Mouse (Mus musculus): ENCODE results near the gene Dcaf7. TPM values are rescaled to one million over a fixed set of nuclear protein-coding genes. Genes with fewer than 3 reads are reported as not detected.

Dcaf7 gene
- total RNA-seq (2023): 68.4 to 70.5 TPM (median 68.9 TPM) in 4 replicates

GRCm38 (mm10) chr11:106036548-106037417, at the start of gene Dcaf7:
Gene Dcaf7, plus strand, starts transcription at chr11:106036872.

GRCm38 (mm10) chr11:105994375-105994774, 42.3 kb upstream of the Dcaf7 start, which contains the start of gene Ace3:
Gene Ace3, plus strand, starts transcription at chr11:105994675.

GRCm38 (mm10) chr11:106007821-106008220, 28.9 kb upstream of the Dcaf7 start, which contains the start of gene Kcnh6:
Gene Kcnh6, plus strand, starts transcription at chr11:106008124.

GRCm38 (mm10) chr11:106065923-106066571, 29.4 kb downstream of the Dcaf7 start, which contains the start of gene Taco1:
Gene Taco1, plus strand, starts transcription at chr11:106066061.

GRCm38 (mm10) chr11:106083708-106084701, 47.3 kb downstream of the Dcaf7 start, which contains the start of gene Map3k3:
Gene Map3k3, plus strand, starts transcription at chr11:106084613.

Other genes with a start within 250 kb of the Dcaf7 start
- gene Cyb561, start 83.5 kb upstream of the Dcaf7 start, total RNA-seq (2023): 0.39 TPM in 1 of 4 replicates, not detected in the others
- gene Ace, start 68.9 kb upstream of the Dcaf7 start, total RNA-seq (2023): 0.15 to 0.25 TPM (median 0.18 TPM) in 3 of 4 replicates, not detected in the other
- not detected in 4 replicates for gene Ace3, start 42.2 kb upstream of the Dcaf7 start, total RNA-seq (2023)
- gene Kcnh6, start 28.7 kb upstream of the Dcaf7 start, total RNA-seq (2023): 0.16 to 0.35 TPM (median 0.21 TPM) in 3 of 4 replicates, not detected in the other
- gene Taco1, start 29.2 kb downstream of the Dcaf7 start, total RNA-seq (2023): 6.9 to 9.6 TPM (median 8.7 TPM) in 4 replicates
- 123 to 133 TPM (median 131 TPM) in 4 replicates for gene Map3k3, start 47.7 kb downstream of the Dcaf7 start, total RNA-seq (2023)
- 6.0 to 12.4 TPM (median 8.7 TPM) in 4 replicates for gene Gm10840, start 124.0 kb downstream of the Dcaf7 start, total RNA-seq (2023)
- 449 to 469 TPM (median 459 TPM) in 4 replicates for gene Limd2, start 124.0 kb downstream of the Dcaf7 start, total RNA-seq (2023)
- gene Strada, start 165.3 kb downstream of the Dcaf7 start, total RNA-seq (2023): 40.6 to 45.5 TPM (median 44.0 TPM) in 4 replicates
- gene Ccdc47, start 179.5 kb downstream of the Dcaf7 start, total RNA-seq (2023): 34.5 to 46.0 TPM (median 40.2 TPM) in 4 replicates
- 62.9 to 70.1 TPM (median 66.8 TPM) in 4 replicates for gene Ddx42, start 180.1 kb downstream of the Dcaf7 start, total RNA-seq (2023)
- gene Ftsj3, start 219.2 kb downstream of the Dcaf7 start, total RNA-seq (2023): 56.4 to 76.1 TPM (median 69.5 TPM) in 4 replicates
- gene Psmc5, start 219.3 kb downstream of the Dcaf7 start, total RNA-seq (2023): 48.0 to 55.8 TPM (median 52.8 TPM) in 4 replicates
- gene Smarcd2, start 236.1 kb downstream of the Dcaf7 start, total RNA-seq (2023): 139 to 173 TPM (median 145 TPM) in 4 replicates
- gene Tcam1, start 239.8 kb downstream of the Dcaf7 start, total RNA-seq (2023): 0.32 to 0.42 TPM (median 0.41 TPM) in 3 of 4 replicates, not detected in the other